Mouse (Mus musculus): Measurements from ENCODE around the gene Npcd. TPM values are rescaled to one million over a fixed set of nuclear protein-coding genes. Genes with fewer than 3 reads are reported as not detected.

The Npcd gene
- polyA plus RNA-seq, 1 experiment from 2014 or later, result not detected

- Histone ChIP-seq H3K27me3 (ENCODE audit: control insufficient read depth, insufficient read depth, low read length) (no peaks in the 10 kb centered on the region), H3K4me3 (ENCODE audit: low read depth, low read length) (no peak overlapping the region), H3K27ac (replicated peaks) (no peak overlapping the region), H3K9ac (ENCODE audit: low read length) (no peak overlapping the region; the same call in 1 of the 2 replicates), H3K4me2 (replicated peaks; ENCODE audit: low read depth) (no peak overlapping the region), H3K36me3 (ENCODE audit: control insufficient read depth, insufficient read depth, low read length) (peaks cover 4% of the 10 kb centered on the region; the same call in 1 of the 2 replicates), H3K9me3 (ENCODE audit: control insufficient read depth, low read length) (no peaks in the 10 kb centered on the region), H3K4me1 (replicated peaks; ENCODE audit: control insufficient read depth, insufficient read depth) (peaks cover 5% of the 10 kb centered on the region; the same call in 1 of the 2 replicates)
- WGBS, result 83% methylated on average over 7 of the region's 7 CpGs
- ATAC-seq (ENCODE audit: low FRiP score, low TSS enrichment) (no peak), DNase-seq (ENCODE audit: low spot score) (no peak)
- TF ChIP-seq EP300 (optimal IDR thresholded peaks at IDR 0.05), result no peak
- no peak for TF ChIP-seq CTCF (IDR thresholded peaks at IDR 0.05; ENCODE audit: low read depth)
Measured at GRCm38 (mm10) chr15:79763601-79764246, 70.3 kb downstream of the Npcd start.

DNA sequence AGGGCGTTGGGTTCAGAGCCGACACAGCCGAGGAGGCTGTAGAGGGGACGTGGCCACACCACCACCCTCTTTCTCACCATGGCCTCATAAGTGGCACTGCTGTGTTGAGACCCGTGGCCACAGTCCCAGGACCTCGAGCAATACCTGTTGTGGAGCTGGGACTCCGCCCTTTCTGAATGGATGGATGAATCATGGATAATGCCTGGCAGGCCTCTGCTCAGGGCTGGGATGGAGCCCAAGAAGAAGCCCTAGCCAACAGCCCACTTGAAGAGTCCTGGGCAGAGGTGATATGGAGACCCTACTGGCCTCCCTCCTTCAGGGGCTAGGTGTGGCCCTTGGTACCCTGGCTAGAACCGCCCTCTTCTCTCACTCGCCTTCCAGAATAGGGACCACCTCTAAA lies 71.0 kb downstream of the Npcd start:
- Histone ChIP-seq H3K9me3 (ENCODE audit: control insufficient read depth, low read length) (no peaks in the 10 kb centered on the region), H3K4me2 (replicated peaks; ENCODE audit: low read depth) (no peak overlapping the region), H3K27ac (replicated peaks) (no peak overlapping the region), H3K27me3 (ENCODE audit: control insufficient read depth, insufficient read depth, low read length) (no peaks in the 10 kb centered on the region), H3K4me3 (ENCODE audit: low read depth, low read length) (no peak overlapping the region), H3K4me1 (replicated peaks; ENCODE audit: control insufficient read depth, insufficient read depth) (peaks cover 5% of the 10 kb centered on the region; the same call in 1 of the 2 replicates), H3K36me3 (ENCODE audit: control insufficient read depth, insufficient read depth, low read length) (peaks cover 4% of the 10 kb centered on the region; the same call in 1 of the 2 replicates), H3K9ac (ENCODE audit: low read length) (no peak overlapping the region)
- DNase-seq (ENCODE audit: low spot score) (no peak), ATAC-seq (ENCODE audit: low FRiP score, low TSS enrichment) (no peak)
- no peak for TF ChIP-seq EP300 (optimal IDR thresholded peaks at IDR 0.05)
- no peak for TF ChIP-seq CTCF (IDR thresholded peaks at IDR 0.05; ENCODE audit: low read depth)
- WGBS, result 88% methylated on average over 9 of the region's 9 CpGs

- DNase-seq (ENCODE audit: low spot score), result no peak
Measured at GRCm38 (mm10) chr15:79760956-79761355, 73.1 kb downstream of the Npcd start.

GRCm38 (mm10) chr15:79757118-79757517 lies 76.9 kb downstream of the Npcd start:
- Histone ChIP-seq H3K9ac (ENCODE audit: low read length) (no peak overlapping the region), H3K27ac (replicated peaks) (no peak overlapping the region), H3K4me3 (ENCODE audit: low read depth, low read length) (no peak overlapping the region), H3K27me3 (ENCODE audit: control insufficient read depth, insufficient read depth, low read length) (no peaks in the 10 kb centered on the region), H3K9me3 (ENCODE audit: control insufficient read depth, low read length) (no peaks in the 10 kb centered on the region), H3K4me2 (replicated peaks; ENCODE audit: low read depth) (no peak overlapping the region), H3K36me3 (ENCODE audit: control insufficient read depth, insufficient read depth, low read length) (peaks cover 1% of the 10 kb centered on the region; the same call in 1 of the 2 replicates), H3K4me1 (replicated peaks; ENCODE audit: control insufficient read depth, insufficient read depth) (no peaks in the 10 kb centered on the region)
- DNase-seq (ENCODE audit: low spot score) (no peak), ATAC-seq (ENCODE audit: low FRiP score, low TSS enrichment) (no peak)
- 92% methylated on average over 3 of the region's 3 CpGs for WGBS
- TF ChIP-seq CTCF (IDR thresholded peaks at IDR 0.05; ENCODE audit: low read depth), result no peak
- no peak for TF ChIP-seq EP300 (optimal IDR thresholded peaks at IDR 0.05)

More at GRCm38 (mm10) chr15:79760956-79761355, 73.1 kb downstream of the Npcd start:
- Histone ChIP-seq H3K36me3 (ENCODE audit: control insufficient read depth, insufficient read depth, low read length) (peaks cover 4% of the 10 kb centered on the region; the same call in 1 of the 2 replicates), H3K9me3 (ENCODE audit: control insufficient read depth, low read length) (no peaks in the 10 kb centered on the region), H3K4me2 (replicated peaks; ENCODE audit: low read depth) (no peak overlapping the region), H3K9ac (ENCODE audit: low read length) (no peak overlapping the region), H3K27me3 (ENCODE audit: control insufficient read depth, insufficient read depth, low read length) (no peaks in the 10 kb centered on the region), H3K4me3 (ENCODE audit: low read depth, low read length) (no peak overlapping the region), H3K4me1 (replicated peaks; ENCODE audit: control insufficient read depth, insufficient read depth) (peaks cover 5% of the 10 kb centered on the region; the same call in 1 of the 2 replicates), H3K27ac (replicated peaks) (no peak overlapping the region)
- ATAC-seq (ENCODE audit: low FRiP score, low TSS enrichment), result no peak
- WGBS, result 83% methylated on average over 6 of the region's 6 CpGs
- TF ChIP-seq EP300 (optimal IDR thresholded peaks at IDR 0.05) (no peak), CTCF (IDR thresholded peaks at IDR 0.05; ENCODE audit: low read depth) (no peak)

GRCm38 (mm10) chr15:79755977-79756625 lies 77.9 kb downstream of the Npcd start:
- WGBS, result 71% methylated on average over 8 of the region's 8 CpGs
- Histone ChIP-seq H3K4me3 (ENCODE audit: low read depth, low read length) (no peak overlapping the region), H3K27ac (replicated peaks) (no peak overlapping the region), H3K9ac (ENCODE audit: low read length) (no peak overlapping the region), H3K4me1 (replicated peaks; ENCODE audit: control insufficient read depth, insufficient read depth) (no peaks in the 10 kb centered on the region), H3K36me3 (ENCODE audit: control insufficient read depth, insufficient read depth, low read length) (no peaks in the 10 kb centered on the region), H3K4me2 (replicated peaks; ENCODE audit: low read depth) (no peak overlapping the region), H3K27me3 (ENCODE audit: control insufficient read depth, insufficient read depth, low read length) (no peaks in the 10 kb centered on the region), H3K9me3 (ENCODE audit: control insufficient read depth, low read length) (no peaks in the 10 kb centered on the region)
- ATAC-seq (ENCODE audit: low FRiP score, low TSS enrichment), result no peak
- no peak for DNase-seq (ENCODE audit: low spot score)
- TF ChIP-seq EP300 (optimal IDR thresholded peaks at IDR 0.05) (no peak), CTCF (IDR thresholded peaks at IDR 0.05; ENCODE audit: low read depth) (no peak)

GRCm38 (mm10) chr15:79755176-79755575 lies 78.9 kb downstream of the Npcd start:
- H3K27ac ChIP-seq (replicated peaks), result no peak overlapping the region
- 82% methylated on average over 4 of the region's 4 CpGs for WGBS
- no peaks in the 10 kb centered on the region for H3K9me3 ChIP-seq (ENCODE audit: control insufficient read depth, low read length)
- ATAC-seq (ENCODE audit: low FRiP score, low TSS enrichment), result no peak
- no peak overlapping the region for H3K4me3 ChIP-seq (ENCODE audit: low read depth, low read length)
- H3K4me2 ChIP-seq (replicated peaks; ENCODE audit: low read depth), result no peak overlapping the region
- DNase-seq (ENCODE audit: low spot score), result no peak
- H3K27me3 ChIP-seq (ENCODE audit: control insufficient read depth, insufficient read depth, low read length), result no peaks in the 10 kb centered on the region
- H3K36me3 ChIP-seq (ENCODE audit: control insufficient read depth, insufficient read depth, low read length), result no peaks in the 10 kb centered on the region
- no peak overlapping the region for H3K9ac ChIP-seq (ENCODE audit: low read length)
- no peak for TF ChIP-seq CTCF (IDR thresholded peaks at IDR 0.05; ENCODE audit: low read depth)
- TF ChIP-seq EP300 (optimal IDR thresholded peaks at IDR 0.05), result no peak
- H3K4me1 ChIP-seq (replicated peaks; ENCODE audit: control insufficient read depth, insufficient read depth), result no peaks in the 10 kb centered on the region

All from stomach, postnatal 0 days (tissue).